Mouse (Mus musculus) embryonic fibroblast, embryonic 13.5 days (primary cell): ENCODE measurements around the gene Ttc39a. TPM values are rescaled to one million over a fixed set of nuclear protein-coding genes. Genes with fewer than 3 reads are reported as not detected.

Experiments used
- H3K27ac ChIP-seq: 2 replicates; pipeline ENCODE4 v1.5.1; 2012; ENCODE audit warnings: low read length, control low read depth, inconsistent platforms; ENCODE audit not compliant: insufficient read depth
- H3K4me1 ChIP-seq: 2 replicates; pipeline ENCODE4 v1.6.1; 2011; ENCODE audit warnings: low read length; ENCODE audit not compliant: control insufficient read depth, insufficient read depth
- H3K4me3 ChIP-seq: 2 replicates; pipeline ENCODE4 v1.5.1; 2011; ENCODE audit warnings: mild to moderate bottlenecking, control low read depth, low read length; ENCODE audit not compliant: insufficient read depth
- CTCF ChIP-seq: IDR thresholded peaks from 2 replicates; pipeline ENCODE4 v1.5.1; 2011; ENCODE audit warnings: mild to moderate bottlenecking, control low read depth, low read length, moderate library complexity, borderline replicate concordance; ENCODE audit not compliant: insufficient read depth
- POLR2A ChIP-seq: IDR thresholded peaks from 2 replicates; pipeline ENCODE4 v1.6.1; 2011; ENCODE audit warnings: low read depth, mild to moderate bottlenecking, control low read depth, low read length, moderate library complexity
- polyA plus RNA-seq: library from polyadenylated mRNA; stranded (reverse); fragments of >200 nt; gene quantifications from 2 replicates; pipeline ENCODE4 v1.2.4, GENCODE M21; 2011; ENCODE audit warnings: low read depth; ENCODE audit not compliant: missing spikeins, insufficient read length

Gene Ttc39a
- polyA plus RNA-seq, 1 experiment: 2.7 TPM

DNA sequence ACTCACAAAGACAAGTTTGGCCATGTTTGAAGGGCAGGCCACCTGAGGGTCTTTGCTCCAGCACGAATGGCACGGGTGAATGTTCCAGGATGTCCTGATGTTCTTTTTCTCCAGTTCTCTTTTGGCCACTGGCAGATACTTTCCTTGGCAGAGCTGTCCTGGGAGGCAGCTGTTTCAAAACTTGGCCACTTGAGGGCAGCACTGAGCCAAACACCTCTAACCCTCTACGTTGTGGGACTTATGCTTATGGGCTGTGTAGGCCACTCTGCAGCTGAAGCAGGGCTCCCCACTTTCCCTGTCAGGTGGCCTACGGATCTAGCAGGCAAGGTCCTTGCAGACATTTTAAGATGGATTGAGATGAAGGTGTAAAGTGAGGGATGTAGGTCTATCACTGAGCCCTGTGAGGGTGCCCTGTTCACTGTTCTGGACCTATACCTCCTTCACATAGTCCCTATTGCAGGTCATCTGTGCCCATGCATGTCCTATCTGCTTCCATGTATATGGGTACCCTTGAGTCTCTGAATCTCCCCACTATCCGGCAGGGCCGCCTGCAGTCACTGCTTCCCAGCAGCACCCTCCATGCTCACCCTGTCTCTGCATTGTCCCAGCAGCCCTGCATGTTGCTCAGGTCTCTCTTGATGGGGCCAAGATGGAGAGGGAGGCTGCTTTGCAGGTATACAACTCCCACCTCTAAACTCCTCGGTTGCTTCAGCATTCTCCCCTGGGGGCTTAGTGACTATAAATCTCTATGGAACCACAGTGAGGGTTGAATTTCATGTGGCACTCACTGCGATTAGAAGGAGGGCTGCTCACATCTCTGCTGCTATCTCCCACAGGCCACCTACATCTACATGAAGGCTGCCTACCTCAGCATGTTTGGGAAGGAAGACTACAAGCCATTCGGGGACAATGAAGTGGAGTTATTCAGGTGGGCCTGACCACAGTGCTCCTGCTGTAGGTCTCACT, 31.8 kb downstream of the Ttc39a start:
- TF ChIP-seq CTCF: peak; percentile 72
- TF ChIP-seq POLR2A: no peak
- no peak overlapping the region for H3K27ac ChIP-seq
- peaks cover 12% of the 10 kb centered on the region for H3K4me1 ChIP-seq
- no peak overlapping the region for H3K4me3 ChIP-seq

DNA sequence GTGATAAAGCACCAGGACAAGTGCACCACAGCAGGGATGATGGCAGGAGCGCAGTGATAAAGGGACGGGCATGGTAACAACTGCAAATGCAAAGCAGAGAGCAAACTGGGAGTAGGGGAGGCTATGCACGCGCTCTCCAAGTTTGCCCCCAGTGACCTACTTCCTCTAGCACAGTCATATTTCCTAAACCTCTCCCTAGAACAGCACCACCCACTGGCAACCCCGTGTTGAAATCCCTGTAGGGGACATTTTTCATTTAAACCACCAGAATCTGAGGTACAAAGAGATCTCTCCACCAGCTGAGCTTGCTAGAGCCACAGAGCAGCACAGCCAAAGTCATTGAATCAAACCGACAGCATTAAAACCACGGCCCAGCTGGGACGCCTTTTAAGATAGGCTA, 32.7 kb downstream of the Ttc39a start:
- Histone ChIP-seq H3K4me3 (no peak overlapping the region), H3K4me1 (peaks cover 12% of the 10 kb centered on the region), H3K27ac (no peak overlapping the region)
- TF ChIP-seq POLR2A (no peak), CTCF (no peak)

DNA sequence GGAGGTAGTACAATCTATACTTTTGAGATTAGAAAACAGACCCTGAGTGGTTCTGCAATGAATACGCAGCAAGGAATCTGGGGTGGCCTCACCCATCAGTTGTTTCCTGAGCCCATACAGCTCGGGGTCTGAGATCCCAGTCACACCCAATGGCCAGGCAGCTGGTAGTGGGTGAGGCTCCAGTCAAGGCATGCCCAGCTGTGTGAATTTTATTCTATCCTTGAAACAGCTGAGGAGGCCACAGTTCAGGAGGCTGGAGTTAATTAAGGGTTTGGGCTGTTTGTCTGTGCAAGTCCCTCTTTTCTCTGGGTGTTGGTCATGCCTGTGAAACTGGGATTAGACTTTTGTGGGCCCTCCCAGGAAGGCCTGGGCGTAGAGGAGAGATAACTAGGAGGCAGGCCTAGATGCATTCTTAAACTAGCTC, 33.4 kb downstream of the Ttc39a start:
- Histone ChIP-seq H3K27ac (peak overlapping the region; percentile 44), H3K4me1 (peaks cover 13% of the 10 kb centered on the region), H3K4me3 (no peak overlapping the region)
- TF ChIP-seq POLR2A (no peak), CTCF (no peak)

DNA sequence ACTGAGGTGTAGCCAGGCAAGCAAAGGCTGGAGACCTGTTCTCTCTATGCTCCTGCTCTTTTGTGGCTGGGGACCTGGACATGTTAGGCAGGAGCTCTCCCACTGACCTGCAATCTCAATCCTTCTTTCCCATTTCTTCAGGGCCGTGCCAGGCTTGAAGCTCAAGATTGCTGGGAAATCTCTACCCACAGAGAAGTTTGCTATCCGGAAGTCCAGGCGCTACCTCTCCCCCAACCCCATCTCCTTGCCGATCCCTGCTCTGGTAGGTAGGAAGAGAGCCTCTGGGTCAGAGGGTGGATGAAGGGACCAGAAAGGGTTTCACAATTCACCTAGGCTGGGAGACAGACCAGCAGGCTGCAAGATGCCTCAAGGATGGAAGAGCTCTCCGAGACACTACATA, 34.0 kb downstream of the Ttc39a start:
- Histone ChIP-seq H3K4me3 (no peak overlapping the region), H3K4me1 (peaks cover 19% of the 10 kb centered on the region), H3K27ac (peak overlapping the region; percentile 44)
- TF ChIP-seq POLR2A (no peak), CTCF (no peak)

DNA sequence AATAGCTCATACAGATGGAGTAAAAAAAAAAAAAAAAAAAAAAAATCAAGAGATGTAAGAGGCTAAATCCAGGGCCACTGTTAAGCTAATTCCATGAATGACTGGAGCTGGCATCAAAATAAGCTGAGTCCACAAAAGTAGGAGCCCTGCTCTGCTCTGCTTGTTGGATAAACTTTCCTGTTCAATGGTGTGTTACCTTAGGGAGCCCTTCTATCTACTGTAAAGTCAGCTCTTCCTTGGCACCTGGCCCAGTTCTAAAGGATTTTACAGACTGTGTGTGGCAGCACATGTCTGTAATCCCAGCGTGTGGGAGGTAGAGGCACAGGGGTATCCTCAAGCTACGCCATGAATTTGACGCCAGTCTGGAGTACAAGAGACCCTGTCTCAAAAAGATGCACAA, 34.6 kb downstream of the Ttc39a start:
- no peak overlapping the region for H3K27ac ChIP-seq
- TF ChIP-seq CTCF (no peak), POLR2A (no peak)
- no peak overlapping the region for H3K4me3 ChIP-seq
- peaks cover 23% of the 10 kb centered on the region for H3K4me1 ChIP-seq

DNA sequence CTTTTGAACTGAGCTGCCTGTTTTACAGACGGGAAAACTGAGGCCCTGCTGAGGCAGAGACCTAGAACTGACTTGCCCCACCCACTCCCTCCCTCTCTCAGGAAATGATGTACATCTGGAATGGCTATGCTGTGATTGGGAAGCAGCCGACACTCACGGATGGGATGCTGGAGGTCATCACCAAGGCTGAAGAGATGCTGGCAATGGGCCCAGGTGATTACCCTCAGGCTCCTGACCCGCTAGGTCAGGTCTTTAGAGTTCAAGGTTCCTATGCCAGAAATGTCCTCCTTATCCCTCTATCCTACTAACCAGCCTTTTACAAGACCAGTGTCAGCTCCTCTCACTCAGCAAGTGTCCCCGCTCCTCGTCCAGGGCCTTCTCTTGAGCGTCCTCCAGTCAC, 35.7 kb downstream of the Ttc39a start:
- Histone ChIP-seq H3K4me3 (no peak overlapping the region), H3K4me1 (peaks cover 26% of the 10 kb centered on the region), H3K27ac (no peak overlapping the region)
- TF ChIP-seq CTCF: no peak
- TF ChIP-seq POLR2A: no peak

DNA sequence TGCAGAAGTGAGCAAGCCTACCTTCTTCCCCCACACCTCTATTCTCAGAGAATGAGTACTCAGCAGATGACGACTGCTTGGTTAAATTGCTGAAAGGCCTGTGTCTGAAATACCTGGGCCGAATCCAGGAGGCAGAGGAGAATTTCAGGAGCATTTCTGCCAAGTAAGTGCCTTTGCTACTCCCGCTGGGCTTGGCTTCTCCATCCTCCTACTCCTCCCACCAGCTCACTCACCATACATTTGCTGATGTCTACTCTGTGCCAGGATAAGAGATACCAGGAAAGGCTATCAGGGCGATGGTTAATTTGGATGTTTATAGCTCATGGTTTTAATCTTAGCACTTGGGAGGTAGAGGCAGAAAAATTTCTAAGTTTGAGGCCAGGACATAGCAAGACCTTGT, 36.2 kb downstream of the Ttc39a start:
- no peak overlapping the region for H3K4me3 ChIP-seq
- no peak overlapping the region for H3K27ac ChIP-seq
- no peak for TF ChIP-seq CTCF
- no peak for TF ChIP-seq POLR2A
- peaks cover 26% of the 10 kb centered on the region for H3K4me1 ChIP-seq

DNA sequence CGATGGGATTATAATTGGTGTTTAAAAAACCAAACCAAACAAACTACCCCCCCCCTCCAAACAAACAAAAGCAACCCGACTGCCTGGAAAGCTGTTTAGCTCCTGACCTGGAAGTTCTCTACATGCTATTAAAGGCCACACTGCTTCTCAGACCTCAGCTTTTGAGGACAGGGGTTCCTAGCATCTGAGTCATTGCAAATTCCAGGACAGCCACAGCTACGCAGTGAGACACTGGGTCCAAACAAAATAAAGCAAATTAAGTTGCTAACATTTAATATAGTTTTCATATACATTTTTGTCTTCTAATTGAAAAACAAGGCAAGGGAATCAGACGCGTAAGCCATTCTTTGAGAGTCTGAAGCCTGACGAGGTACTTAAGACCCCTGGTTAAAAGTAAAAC, 38.0 kb downstream of the Ttc39a start:
- Histone ChIP-seq H3K4me3 (no peak overlapping the region), H3K27ac (peak overlapping the region; percentile 67), H3K4me1 (peaks cover 25% of the 10 kb centered on the region)
- TF ChIP-seq CTCF (no peak), POLR2A (no peak)

DNA sequence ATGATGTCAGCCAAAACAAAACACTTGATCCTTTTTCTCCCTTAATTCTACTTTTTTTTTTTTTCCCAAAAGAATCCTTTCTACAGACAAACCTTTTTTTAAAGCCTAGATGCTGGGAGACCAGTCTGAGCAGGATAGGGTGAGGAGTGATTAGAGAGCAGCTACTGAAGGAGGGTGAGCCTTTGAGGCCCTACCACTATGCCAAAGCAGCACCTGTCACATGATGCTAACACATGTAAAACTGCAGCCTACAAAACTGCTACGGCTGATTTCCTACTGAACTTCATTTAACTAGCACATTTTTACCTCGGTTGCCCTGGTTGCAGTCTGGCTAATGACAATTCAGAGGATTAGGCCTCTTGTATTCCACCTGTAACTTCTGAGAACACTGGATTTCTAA, 38.5 kb downstream of the Ttc39a start:
- Histone ChIP-seq H3K4me3 (no peak overlapping the region), H3K27ac (peak overlapping the region; percentile 67), H3K4me1 (peaks cover 28% of the 10 kb centered on the region)
- TF ChIP-seq POLR2A (no peak), CTCF (no peak)

DNA sequence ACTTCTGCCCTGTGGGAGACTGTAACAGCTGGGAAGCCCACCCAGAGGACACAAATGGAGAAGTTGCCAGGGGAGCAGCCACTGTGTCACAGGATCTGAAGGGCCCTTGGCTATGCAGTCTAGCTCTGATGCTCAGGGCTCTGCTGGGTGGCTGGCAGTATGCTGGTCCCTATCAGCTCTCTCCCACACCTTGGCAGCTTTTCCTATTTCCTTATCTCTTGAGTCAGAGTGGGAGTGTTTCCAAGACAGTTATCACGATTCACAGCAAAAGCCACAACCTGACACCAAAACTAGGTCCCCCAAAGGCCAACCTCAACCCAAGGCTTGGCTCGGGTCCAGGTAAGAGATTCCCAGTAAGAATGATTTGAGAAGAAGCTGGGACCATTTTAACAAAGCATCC, 39.0 kb downstream of the Ttc39a start:
- H3K4me3 ChIP-seq: no peak overlapping the region
- H3K4me1 ChIP-seq: peaks cover 24% of the 10 kb centered on the region
- peak overlapping the region; percentile 67 for H3K27ac ChIP-seq
- TF ChIP-seq CTCF (no peak), POLR2A (no peak)
